Mouse (Mus musculus) kidney, embryonic 16.5 days (tissue): ENCODE results near the gene Gm5269. TPM values are rescaled to one million over a fixed set of nuclear protein-coding genes. Genes with fewer than 3 reads are reported as not detected.

Experiments used
- ATAC-seq: fragments of 200-750 bp; cut with Nextera tagmentation; 2 replicates; pipeline ENCODE4 v1.8.0; 2017; ENCODE audit warnings: moderate TSS enrichment; ENCODE audit not compliant: low FRiP score, low TSS enrichment
- H3K27ac ChIP-seq: fragments of 300-500 bp; sonication (generic); 2 replicates; pipeline ENCODE4 v1.5.1; 2014; ENCODE audit warnings: low read length
- H3K27me3 ChIP-seq: fragments of 300-500 bp; sonication (generic); 2 replicates; pipeline ENCODE4 v1.6.1; 2014; ENCODE audit warnings: low read length, control low read depth, mixed read lengths; ENCODE audit not compliant: insufficient read depth
- H3K36me3 ChIP-seq: fragments of 300-500 bp; sonication (generic); 2 replicates; pipeline ENCODE4 v1.6.1; 2014; ENCODE audit warnings: low read length, control low read depth, mixed read lengths; ENCODE audit not compliant: insufficient read depth
- H3K4me1 ChIP-seq: fragments of 300-500 bp; sonication (generic); 2 replicates; pipeline ENCODE4 v1.6.1; 2014; ENCODE audit warnings: low read length, control low read depth, mixed read lengths; ENCODE audit not compliant: insufficient read depth
- H3K4me2 ChIP-seq: fragments of 300-500 bp; sonication (generic); replicated peaks from 2 replicates; pipeline ENCODE4 v1.6.1; 2014; ENCODE audit warnings: low read depth, low read length
- H3K4me3 ChIP-seq: fragments of 300-500 bp; sonication (generic); 2 replicates; pipeline ENCODE4 v1.5.1; 2014; ENCODE audit warnings: mild to moderate bottlenecking, low read length
- H3K9ac ChIP-seq: fragments of 300-500 bp; sonication (generic); replicated peaks from 2 replicates; pipeline ENCODE4 v1.6.1; 2014; ENCODE audit warnings: low read length
- H3K9me3 ChIP-seq: fragments of 300-500 bp; sonication (generic); 2 replicates; pipeline ENCODE4 v1.6.1; 2016; ENCODE audit warnings: low read length, control low read depth
- WGBS: fragments of 180-500 bp; shearing (Covaris S2); extraction: QIAGEN DNeasy Blood & Tissue Kit; methylation state at CpG from one replicate; pipeline ENCODE4 v1.1.7; 2014; 5-methylcytosine and 5-hydroxymethylcytosine counted together
- polyA plus RNA-seq: library from polyadenylated mRNA; unstranded; fragments of >200 nt; fragmentation: Nextera tagmentation; extraction: Ambion mirVana; gene quantifications from 2 replicates; pipeline ENCODE4 v1.2.1, GENCODE M21; 2015

The Gm5269 gene
- polyA plus RNA-seq = not detected in 2 replicates

DNA sequence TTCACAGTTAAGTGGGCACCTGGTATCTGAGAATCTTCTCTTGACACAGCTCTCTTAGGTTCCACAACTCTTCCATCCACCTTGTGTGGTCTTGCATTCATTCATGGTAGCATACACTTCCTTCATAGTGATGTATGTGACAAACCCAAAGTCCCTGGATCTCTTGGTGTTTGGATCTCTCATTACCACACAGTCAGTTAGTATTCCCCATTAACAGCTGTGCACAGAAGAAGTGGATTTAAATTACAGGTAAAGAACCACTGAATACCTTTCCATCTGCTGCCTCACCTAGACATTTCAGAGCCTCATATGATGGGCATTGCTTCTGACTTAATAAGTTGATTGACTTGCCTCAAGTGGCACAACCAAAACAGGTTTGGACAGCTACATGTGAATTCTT is at the start of gene Gm5269:
Gene Gm5269, minus strand, starts transcription at position 101 of the 400 bp plus-strand sequence.
- H3K27ac ChIP-seq = no peak within 1 kb of the TSS
- no peak within 1 kb of the TSS for H3K9ac ChIP-seq
- H3K4me1 ChIP-seq = no peaks in the 10 kb centered on the region
- H3K4me2 ChIP-seq = no peak within 1 kb of the TSS
- no peak within 1 kb of the TSS for H3K4me3 ChIP-seq
- no peaks in the 10 kb centered on the region for H3K36me3 ChIP-seq
- H3K27me3 ChIP-seq = no peaks in the 10 kb centered on the region
- ATAC-seq = no peak
- H3K9me3 ChIP-seq = no peaks in the 10 kb centered on the region

DNA sequence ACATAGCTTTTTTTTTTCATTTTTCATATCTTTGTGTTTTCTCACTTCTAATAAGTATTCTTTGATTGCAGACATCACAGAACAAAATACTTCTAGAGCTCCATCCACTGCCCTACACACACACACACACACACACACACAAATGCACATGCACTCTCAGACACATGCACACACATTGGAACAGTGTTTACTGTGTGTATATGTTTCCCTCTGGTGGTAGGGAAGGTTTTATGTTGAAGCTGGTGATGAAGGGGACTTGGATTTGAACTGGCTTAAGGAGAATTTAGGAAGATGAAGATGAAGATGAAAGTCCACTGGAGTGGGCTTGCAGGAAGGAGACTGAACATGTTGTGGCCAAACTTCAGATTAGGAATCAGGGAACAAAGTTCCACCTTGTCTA is 41.1 kb upstream of the Gm5269 start:
- Histone ChIP-seq H3K4me2 (no peak overlapping the region), H3K4me1 (peaks cover 3% of the 10 kb centered on the region; the same call in 1 of the 2 replicates), H3K9me3 (no peaks in the 10 kb centered on the region), H3K36me3 (no peaks in the 10 kb centered on the region), H3K27me3 (0 out of 2 replicates have a peak, but pooled peaks cover 10% of the 10 kb centered on the region), H3K9ac (no peak overlapping the region), H3K4me3 (no peak overlapping the region), H3K27ac (no peak overlapping the region)
- no peak for ATAC-seq

DNA sequence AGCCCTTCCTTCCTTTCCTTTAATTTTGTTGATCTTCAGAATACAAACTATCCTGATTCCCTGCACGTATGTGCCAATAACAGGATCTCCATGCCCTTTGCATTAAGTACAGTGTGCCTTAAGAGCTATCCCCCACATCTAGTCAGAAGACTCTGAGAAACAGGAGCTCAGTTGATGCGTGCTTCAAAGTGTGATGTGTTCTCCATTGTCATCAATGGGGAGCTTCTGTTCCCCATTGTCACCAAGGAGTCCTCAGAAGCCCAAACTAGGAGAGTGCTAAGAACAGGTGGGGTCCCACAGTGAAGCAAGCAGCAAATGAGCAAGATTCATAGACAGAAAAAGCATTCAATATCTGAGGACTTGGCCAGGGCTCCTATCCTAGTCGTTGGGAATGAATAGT is 36.8 kb upstream of the Gm5269 start:
- 56% methylated on average over 3 of the region's 3 CpGs for WGBS
- H3K4me1 ChIP-seq = peaks cover 8% of the 10 kb centered on the region; the same call in 1 of the 2 replicates

GRCm38 (mm10) chr1:45926393-45926763 is 36.3 kb upstream of the Gm5269 start, which contains the start of gene Slc40a1:
Gene Slc40a1, minus strand, starts transcription at chr1:45926523.
- WGBS = 35% methylated on average over 9 of the region's 9 CpGs
- Histone ChIP-seq H3K27me3 (0 out of 2 replicates have a peak, but pooled peaks cover 10% of the 10 kb centered on the region), H3K9ac (peak within 1 kb of the TSS; percentile 75), H3K9me3 (no peaks in the 10 kb centered on the region), H3K36me3 (no peaks in the 10 kb centered on the region), H3K27ac (peak within 1 kb of the TSS; percentile 75), H3K4me1 (peaks cover 8% of the 10 kb centered on the region; the same call in 1 of the 2 replicates), H3K4me3 (peak within 1 kb of the TSS; percentile 74), H3K4me2 (peak within 1 kb of the TSS; percentile 85)
- peak; percentile 12; the same call in 1 of the 2 replicates for ATAC-seq

More for the DNA sequence above, 36.8 kb upstream of the Gm5269 start:
- Histone ChIP-seq H3K9ac (no peak overlapping the region), H3K27me3 (0 out of 2 replicates have a peak, but pooled peaks cover 10% of the 10 kb centered on the region), H3K4me3 (no peak overlapping the region), H3K9me3 (no peaks in the 10 kb centered on the region), H3K36me3 (no peaks in the 10 kb centered on the region), H3K27ac (no peak overlapping the region), H3K4me2 (no peak overlapping the region)
- no peak for ATAC-seq

DNA sequence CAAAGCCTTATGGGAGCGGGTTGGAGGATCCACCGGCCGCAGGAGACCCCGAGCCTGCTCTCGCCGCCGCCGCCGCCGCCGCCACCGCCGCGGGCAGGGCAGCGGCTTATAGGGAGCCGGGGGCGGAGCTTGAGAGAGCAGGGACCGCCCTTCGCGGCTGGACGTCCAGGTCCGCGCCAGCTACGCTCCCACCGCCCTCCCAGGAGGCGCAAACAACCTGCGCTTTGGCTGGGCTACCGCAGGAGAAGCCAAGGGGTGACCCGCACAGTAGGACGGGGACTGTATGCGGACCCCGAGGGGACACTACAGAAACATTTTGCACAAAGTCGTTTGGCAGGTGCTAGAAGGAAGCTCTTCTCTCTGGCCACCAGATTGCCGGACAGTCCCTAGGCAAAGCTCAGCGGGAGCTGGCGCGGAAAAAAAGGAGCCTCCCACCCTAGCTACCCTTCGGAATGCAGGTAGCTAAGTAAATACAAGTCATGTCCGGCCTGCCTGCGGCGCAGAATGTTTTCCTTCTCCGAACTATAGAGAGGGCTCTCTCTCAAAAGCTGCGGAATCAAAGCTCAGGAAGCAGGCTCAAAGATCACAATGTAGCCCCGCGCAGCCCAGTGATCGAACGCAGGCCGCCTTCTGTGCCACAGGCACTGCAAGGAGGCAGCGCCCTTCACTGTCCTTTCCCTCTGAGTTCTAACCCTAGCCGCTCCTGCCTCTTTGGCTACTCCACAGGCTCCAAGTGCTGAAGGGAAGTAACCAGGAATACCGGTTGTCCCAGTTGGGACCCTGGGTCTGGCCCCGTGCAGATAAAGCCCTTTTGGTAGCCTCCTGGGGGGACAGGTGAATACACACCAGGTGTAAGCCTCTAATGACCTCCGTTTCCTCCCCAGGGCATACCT is 35.7 kb upstream of the Gm5269 start:
- Histone ChIP-seq H3K4me3 (peak overlapping the region; percentile 74), H3K9me3 (no peaks in the 10 kb centered on the region), H3K4me2 (peak overlapping the region; percentile 85), H3K36me3 (no peaks in the 10 kb centered on the region), H3K4me1 (peaks cover 8% of the 10 kb centered on the region; the same call in 1 of the 2 replicates), H3K27ac (peak overlapping the region; percentile 75), H3K27me3 (0 out of 2 replicates have a peak, but pooled peaks cover 10% of the 10 kb centered on the region), H3K9ac (peak overlapping the region; percentile 75)
- ATAC-seq = peak; percentile 98
- under 1% methylated on average over 48 of the region's 53 CpGs for WGBS

- H3K27ac ChIP-seq = peak overlapping the region; percentile 75
- H3K4me1 ChIP-seq = peaks cover 8% of the 10 kb centered on the region; the same call in 1 of the 2 replicates
- peak overlapping the region; percentile 74 for H3K4me3 ChIP-seq
- H3K27me3 ChIP-seq = 0 out of 2 replicates have a peak, but pooled peaks cover 10% of the 10 kb centered on the region
- peak; percentile 52 for ATAC-seq
- WGBS = 6% methylated on average over 7 of the region's 7 CpGs
- peak overlapping the region; percentile 75 for H3K9ac ChIP-seq
- peak overlapping the region; percentile 85 for H3K4me2 ChIP-seq
- no peaks in the 10 kb centered on the region for H3K9me3 ChIP-seq
- H3K36me3 ChIP-seq = no peaks in the 10 kb centered on the region
These were observed 35.0 kb upstream of the Gm5269 start for GRCm38 (mm10) chr1:45925131-45925499.

DNA sequence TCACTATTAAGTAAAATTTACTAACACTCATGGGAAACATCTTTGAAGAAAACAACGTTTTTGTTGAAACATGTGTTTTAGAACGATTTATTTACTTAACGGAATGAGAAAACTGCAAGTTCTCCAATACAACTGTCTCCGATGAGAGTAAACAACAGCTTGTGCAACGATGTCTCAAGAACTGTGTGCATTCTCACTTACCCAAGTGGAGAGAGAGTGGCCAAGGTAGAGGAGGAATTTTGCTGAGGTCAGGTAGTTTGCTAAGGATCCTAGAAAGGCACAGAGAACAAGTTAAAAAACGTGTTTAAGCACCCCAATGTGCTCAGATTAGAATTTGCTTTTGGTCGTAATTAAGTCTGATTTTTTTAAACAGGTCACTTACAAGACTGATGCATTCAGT is 34.4 kb upstream of the Gm5269 start:
- 49% methylated on average over 7 of the region's 7 CpGs for WGBS
- ATAC-seq = no peak
- Histone ChIP-seq H3K9me3 (no peaks in the 10 kb centered on the region), H3K36me3 (no peaks in the 10 kb centered on the region), H3K27ac (no peak overlapping the region), H3K4me2 (peak overlapping the region; percentile 85), H3K9ac (peak overlapping the region; percentile 75; the same call in 1 of the 2 replicates), H3K4me3 (peak overlapping the region; percentile 74), H3K4me1 (peaks cover 8% of the 10 kb centered on the region; the same call in 1 of the 2 replicates), H3K27me3 (0 out of 2 replicates have a peak, but pooled peaks cover 10% of the 10 kb centered on the region)

GRCm38 (mm10) chr1:45923306-45923705 is 33.2 kb upstream of the Gm5269 start:
- peak overlapping the region; percentile 85 for H3K4me2 ChIP-seq
- no peaks in the 10 kb centered on the region for H3K9me3 ChIP-seq
- 29% methylated on average over 4 of the region's 4 CpGs for WGBS
- H3K27me3 ChIP-seq = 0 out of 2 replicates have a peak, but pooled peaks cover 10% of the 10 kb centered on the region
- H3K27ac ChIP-seq = no peak overlapping the region
- 0 out of 2 replicates have a peak, but pooled peaks cover 4% of the 10 kb centered on the region for H3K36me3 ChIP-seq
- no peak for ATAC-seq
- peaks cover 8% of the 10 kb centered on the region; the same call in 1 of the 2 replicates for H3K4me1 ChIP-seq
- H3K4me3 ChIP-seq = peak overlapping the region; percentile 31; the same call in 1 of the 2 replicates
- H3K9ac ChIP-seq = no peak overlapping the region

GRCm38 (mm10) chr1:45920703-45921102 is 30.6 kb upstream of the Gm5269 start:
- Histone ChIP-seq H3K27ac (peak overlapping the region; percentile 50; the same call in 1 of the 2 replicates), H3K4me1 (0 out of 2 replicates have a peak, but pooled peaks cover 3% of the 10 kb centered on the region), H3K4me2 (no peak overlapping the region), H3K4me3 (no peak overlapping the region), H3K9ac (no peak overlapping the region), H3K27me3 (no peaks in the 10 kb centered on the region), H3K9me3 (no peaks in the 10 kb centered on the region), H3K36me3 (0 out of 2 replicates have a peak, but pooled peaks cover 4% of the 10 kb centered on the region)
- WGBS = 72% methylated on average over 3 of the region's 3 CpGs
- ATAC-seq = no peak
